Mouse (Mus musculus) stomach, embryonic 14.5 days (tissue): Measurements from ENCODE around the gene Cd4. TPM values are rescaled to one million over a fixed set of nuclear protein-coding genes. Genes with fewer than 3 reads are reported as not detected.

Source experiments
- ATAC-seq: fragments of 200-750 bp; cut with Nextera tagmentation; 2 replicates; pipeline ENCODE4 v1.8.0; 2017; ENCODE audit warnings: low read depth, moderate TSS enrichment; ENCODE audit not compliant: insufficient number of reproducible peaks, insufficient read depth, low FRiP score
- H3K27ac ChIP-seq: fragments of 300-500 bp; sonication (generic); 2 replicates; pipeline ENCODE4 v1.5.1; 2014; ENCODE audit warnings: mild to moderate bottlenecking, low read length, moderate library complexity, mixed read lengths
- H3K27me3 ChIP-seq: fragments of 300-500 bp; sonication (generic); 2 replicates; pipeline ENCODE4 v1.6.1; 2014; ENCODE audit warnings: low read length, control low read depth, mixed read lengths; ENCODE audit not compliant: control insufficient read depth, insufficient read depth
- H3K36me3 ChIP-seq: fragments of 300-500 bp; sonication (generic); 2 replicates; pipeline ENCODE4 v1.6.1; 2014; ENCODE audit warnings: mild to moderate bottlenecking, control low read depth, low read length, moderate library complexity, mixed read lengths; ENCODE audit not compliant: control insufficient read depth, insufficient read depth
- H3K4me1 ChIP-seq: fragments of 300-500 bp; sonication (generic); 2 replicates; pipeline ENCODE4 v1.6.1; 2014; ENCODE audit warnings: low read length, control low read depth, mixed read lengths; ENCODE audit not compliant: control insufficient read depth, insufficient read depth
- H3K4me2 ChIP-seq: fragments of 300-500 bp; sonication (generic); replicated peaks from 2 replicates; pipeline ENCODE4 v1.6.1; 2014; ENCODE audit warnings: low read depth, low read length, control low read depth
- H3K4me3 ChIP-seq: fragments of 300-500 bp; sonication (generic); 2 replicates; pipeline ENCODE4 v1.5.1; 2014; ENCODE audit warnings: low read depth, low read length, control low read depth
- H3K9ac ChIP-seq: fragments of 300-500 bp; sonication (generic); replicated peaks from 2 replicates; pipeline ENCODE4 v1.6.1; 2014; ENCODE audit warnings: low read depth, mild to moderate bottlenecking, control low read depth, low read length, moderate library complexity, mixed read lengths
- H3K9me3 ChIP-seq: fragments of 300-500 bp; sonication (generic); 2 replicates; pipeline ENCODE4 v1.6.1; 2016; ENCODE audit warnings: low read depth, low read length, control low read depth; ENCODE audit not compliant: control insufficient read depth
- WGBS: fragments of 180-500 bp; shearing (Covaris S2); extraction: QIAGEN DNeasy Blood & Tissue Kit; methylation state at CpG from one replicate; pipeline ENCODE4 v1.1.7; 2014; 5-methylcytosine and 5-hydroxymethylcytosine counted together
- polyA plus RNA-seq: library from polyadenylated mRNA; unstranded; fragments of >200 nt; fragmentation: Nextera tagmentation; extraction: Ambion mirVana; gene quantifications from 2 replicates; pipeline ENCODE4 v1.2.1, GENCODE M21; 2014

Cd4 gene
- polyA plus RNA-seq, 1 experiment from 2014 or later: 0.43 TPM

GRCm38 (mm10) chr6:124856916-124857839 lies 30.8 kb downstream of the Cd4 start, which contains the start of gene P3h3:
Gene P3h3, minus strand, starts transcription at chr6:124857752.
- H3K4me1 ChIP-seq: peaks cover 8% of the 10 kb centered on the region; the same call in 1 of the 2 replicates
- peak within 1 kb of the TSS; percentile 73 for H3K4me2 ChIP-seq
- no peaks in the 10 kb centered on the region; the same call in none of the 2 replicates for H3K36me3 ChIP-seq
- peak within 1 kb of the TSS; percentile 96 for H3K27ac ChIP-seq
- H3K27me3 ChIP-seq: no peaks in the 10 kb centered on the region
- peak within 1 kb of the TSS; percentile 66 for H3K4me3 ChIP-seq
- no peaks in the 10 kb centered on the region for H3K9me3 ChIP-seq
- under 1% methylated on average over 86 of the region's 86 CpGs for WGBS
- peak within 1 kb of the TSS; percentile 93 for H3K9ac ChIP-seq
- peak; percentile 83 for ATAC-seq

- Histone ChIP-seq H3K36me3 (no peaks in the 10 kb centered on the region; the same call in none of the 2 replicates), H3K27me3 (no peaks in the 10 kb centered on the region), H3K4me1 (peaks cover 8% of the 10 kb centered on the region; the same call in 1 of the 2 replicates), H3K9me3 (no peaks in the 10 kb centered on the region), H3K4me3 (peak overlapping the region; percentile 66), H3K27ac (peak overlapping the region; percentile 96), H3K9ac (peak overlapping the region; percentile 93; the same call in 1 of the 2 replicates), H3K4me2 (peak overlapping the region; percentile 73)
- ATAC-seq: no peak
- 4% methylated on average over 14 of the region's 14 CpGs for WGBS
These were observed 31.7 kb downstream of the Cd4 start for GRCm38 (mm10) chr6:124856321-124856720.

GRCm38 (mm10) chr6:124854647-124855046 lies 33.4 kb downstream of the Cd4 start:
- H3K27me3 ChIP-seq: no peaks in the 10 kb centered on the region
- no peak overlapping the region for H3K27ac ChIP-seq
- no peak overlapping the region for H3K4me2 ChIP-seq
- no peaks in the 10 kb centered on the region; the same call in none of the 2 replicates for H3K36me3 ChIP-seq
- peaks cover 4% of the 10 kb centered on the region; the same call in 1 of the 2 replicates for H3K4me1 ChIP-seq
- no peak overlapping the region for H3K9ac ChIP-seq
- ATAC-seq: no peak
- WGBS: 62% methylated on average over 12 of the region's 12 CpGs
- H3K9me3 ChIP-seq: no peaks in the 10 kb centered on the region
- H3K4me3 ChIP-seq: no peak overlapping the region

GRCm38 (mm10) chr6:124850535-124850934 lies 37.5 kb downstream of the Cd4 start:
- H3K27ac ChIP-seq: no peak overlapping the region
- no peak overlapping the region for H3K9ac ChIP-seq
- no peak overlapping the region for H3K4me2 ChIP-seq
- H3K36me3 ChIP-seq: peaks cover 5% of the 10 kb centered on the region
- 0 out of 2 replicates have a peak, but pooled peaks cover 4% of the 10 kb centered on the region for H3K4me1 ChIP-seq
- H3K4me3 ChIP-seq: no peak overlapping the region
- H3K9me3 ChIP-seq: no peaks in the 10 kb centered on the region
- no peak for ATAC-seq
- WGBS: 48% methylated on average over 8 of the region's 8 CpGs
- H3K27me3 ChIP-seq: no peaks in the 10 kb centered on the region

- Histone ChIP-seq H3K27ac (no peak overlapping the region), H3K4me3 (no peak overlapping the region), H3K9ac (no peak overlapping the region), H3K27me3 (no peaks in the 10 kb centered on the region), H3K36me3 (peaks cover 5% of the 10 kb centered on the region; the same call in 1 of the 2 replicates), H3K9me3 (no peaks in the 10 kb centered on the region), H3K4me2 (no peak overlapping the region), H3K4me1 (no peaks in the 10 kb centered on the region)
- 10% methylated on average over 9 of the region's 9 CpGs for WGBS
- ATAC-seq: peak; percentile 60; the same call in 1 of the 2 replicates
These were observed 40.7 kb downstream of the Cd4 start for GRCm38 (mm10) chr6:124847305-124847704.

GRCm38 (mm10) chr6:124840241-124841167 lies 47.5 kb downstream of the Cd4 start, which contains the start of gene Gnb3:
Gene Gnb3, minus strand, starts transcription at chr6:124840275.
- no peaks in the 10 kb centered on the region for H3K9me3 ChIP-seq
- H3K27ac ChIP-seq: no peak within 1 kb of the TSS
- no peak within 1 kb of the TSS; the same call in 1 of the 2 replicates for H3K9ac ChIP-seq
- no peak within 1 kb of the TSS for H3K4me2 ChIP-seq
- H3K4me3 ChIP-seq: no peak within 1 kb of the TSS
- WGBS: 25% methylated on average over 15 of the region's 15 CpGs
- peaks cover 18% of the 10 kb centered on the region for H3K4me1 ChIP-seq
- no peak for ATAC-seq
- no peaks in the 10 kb centered on the region for H3K27me3 ChIP-seq
- no peaks in the 10 kb centered on the region; the same call in 1 of the 2 replicates for H3K36me3 ChIP-seq

GRCm38 (mm10) chr6:124839805-124840204 lies 48.2 kb downstream of the Cd4 start:
- Histone ChIP-seq H3K9me3 (no peaks in the 10 kb centered on the region), H3K4me3 (no peak overlapping the region), H3K36me3 (no peaks in the 10 kb centered on the region; the same call in 1 of the 2 replicates), H3K27me3 (no peaks in the 10 kb centered on the region), H3K27ac (no peak overlapping the region), H3K9ac (no peak overlapping the region; the same call in 1 of the 2 replicates), H3K4me1 (peaks cover 18% of the 10 kb centered on the region), H3K4me2 (no peak overlapping the region)
- 0 out of 2 replicates have a peak, but pooled peaks have one; percentile 2 for ATAC-seq
- 10% methylated on average over 8 of the region's 8 CpGs for WGBS

GRCm38 (mm10) chr6:124836411-124836810 lies 51.6 kb downstream of the Cd4 start:
- peaks cover 20% of the 10 kb centered on the region for H3K36me3 ChIP-seq
- no peak overlapping the region for H3K27ac ChIP-seq
- WGBS: 75% methylated on average over 7 of the region's 7 CpGs
- no peak overlapping the region for H3K4me3 ChIP-seq
- no peak overlapping the region for H3K4me2 ChIP-seq
- H3K9me3 ChIP-seq: no peaks in the 10 kb centered on the region
- H3K4me1 ChIP-seq: peaks cover 18% of the 10 kb centered on the region
- H3K9ac ChIP-seq: no peak overlapping the region
- no peaks in the 10 kb centered on the region for H3K27me3 ChIP-seq
- ATAC-seq: no peak
